Comparison of ENCODE assay signal across 21 mouse cellular contexts in genomic region chr4:155033115-155033514, GRCm38 (mm10). TPM values are rescaled to one million over a fixed set of nuclear protein-coding genes. Genes with fewer than 3 reads are reported as not detected.
"Had no signal": no experiment of that assay in that cellular context is flagged by ENCODE, and none has a peak within 500 bp of the region (broad histone marks: within the 10 kb centered on the region; RNA-seq: fewer than 3 reads in every experiment).

No protein-coding gene starts in this region.

- H3K9ac ChIP-seq: intestine, embryonic 15.5 days; kidney, embryonic 15.5 days; limb, embryonic 13.5 days; liver, embryonic 12.5 days; liver, embryonic 15.5 days; lung, embryonic 15.5 days; midbrain, embryonic 15.5 days had no signal

- H3K4me2 ChIP-seq: intestine, embryonic 15.5 days; kidney, embryonic 15.5 days; limb, embryonic 13.5 days; liver, embryonic 12.5 days; liver, embryonic 15.5 days; lung, embryonic 15.5 days; midbrain, embryonic 11.5 days; midbrain, embryonic 15.5 days had no signal

- H3K27ac ChIP-seq: intestine, embryonic 15.5 days; kidney, embryonic 15.5 days; limb, embryonic 10.5 days; limb, embryonic 13.5 days; liver, embryonic 12.5 days; liver, embryonic 15.5 days; lung, embryonic 15.5 days; midbrain, embryonic 15.5 days had no signal

- H3K4me3 ChIP-seq: intestine, embryonic 15.5 days; kidney, embryonic 15.5 days; limb, embryonic 10.5 days; limb, embryonic 13.5 days; liver, embryonic 12.5 days; liver, embryonic 15.5 days; lung, embryonic 15.5 days; megakaryocyte, embryonic 14.5 days; midbrain, embryonic 15.5 days had no signal

- ATAC-seq: intestine, embryonic 15.5 days; liver, embryonic 12.5 days; midbrain, embryonic 15.5 days had no signal

- H3K4me1 ChIP-seq: intestine, embryonic 15.5 days; liver, embryonic 12.5 days; liver, embryonic 15.5 days had no signal

- H3K27me3 ChIP-seq: midbrain, embryonic 15.5 days had no signal

- H3K36me3 ChIP-seq: intestine, embryonic 15.5 days; kidney, embryonic 15.5 days; limb, embryonic 10.5 days; limb, embryonic 13.5 days; liver, embryonic 12.5 days; liver, embryonic 15.5 days; lung, embryonic 15.5 days; midbrain, embryonic 15.5 days had no signal

- DNase-seq: kidney, adult 11 months; kidney, adult 8-10 months; kidney, postnatal 10 days; kidney, postnatal 36 days; liver; lung, adult 18-20 months; lung, postnatal 10 days; lung, postnatal 36 days; thymus, adult 2 months; thymus, postnatal 14 days; thymus, postnatal 4 days had no signal

- H3K9me3 ChIP-seq: intestine, embryonic 15.5 days; kidney, embryonic 15.5 days; limb, embryonic 10.5 days; limb, embryonic 13.5 days; liver, embryonic 12.5 days; liver, embryonic 15.5 days; lung, embryonic 15.5 days; midbrain, embryonic 15.5 days had no signal

RNA-seq across cellular contexts. Expression of gene Plch2, which starts 23.5 kb away (rescaled TPM):
- polyA plus RNA-seq: liver, embryonic 15.5 days had no signal
